Mouse (Mus musculus): ENCODE data around the gene Myh9. TPM values are rescaled to one million over a fixed set of nuclear protein-coding genes. Genes with fewer than 3 reads are reported as not detected.

The Myh9 gene
- total RNA-seq, 2 experiments from 2014 or later: 105 to 198 TPM

DNA sequence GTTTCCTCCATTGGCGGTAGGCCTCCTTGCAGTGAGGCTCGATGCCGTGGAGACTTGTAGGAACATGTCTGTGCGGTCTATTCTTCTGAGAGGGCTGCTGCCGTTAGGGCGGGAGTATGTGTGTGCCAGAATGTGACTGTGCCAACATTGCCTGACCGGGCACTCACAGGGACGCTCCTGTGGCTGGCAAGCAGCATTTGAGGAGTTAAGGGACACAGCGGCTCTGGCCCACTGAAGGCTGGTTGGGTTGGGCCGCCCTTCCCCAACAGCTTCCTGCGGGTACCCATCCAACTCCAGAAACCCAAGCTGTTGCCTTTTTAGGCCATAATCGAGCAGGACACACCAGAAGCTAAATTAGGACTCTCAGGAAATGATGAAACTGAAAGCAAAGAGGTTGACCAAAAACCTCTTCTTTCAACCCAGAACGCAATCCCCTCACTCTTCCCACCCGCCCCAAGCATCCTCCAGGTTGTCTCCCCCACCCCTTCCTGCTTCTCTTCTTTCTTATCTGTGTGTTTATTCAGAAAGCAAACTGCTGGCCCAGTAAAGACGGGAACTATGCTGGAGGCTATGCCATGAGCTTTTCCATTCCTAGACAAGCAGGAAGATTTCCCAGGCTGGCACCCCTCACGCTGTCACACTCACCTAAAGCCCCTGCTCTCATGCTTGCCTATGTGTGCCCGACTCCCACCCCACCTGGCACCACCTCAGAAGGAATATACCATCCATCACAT lies 25.9 kb downstream of the Myh9 start:
- ATAC-seq (replicated peaks; ENCODE audit: low FRiP score, poor library complexity, severe bottlenecking): no peak

DNA sequence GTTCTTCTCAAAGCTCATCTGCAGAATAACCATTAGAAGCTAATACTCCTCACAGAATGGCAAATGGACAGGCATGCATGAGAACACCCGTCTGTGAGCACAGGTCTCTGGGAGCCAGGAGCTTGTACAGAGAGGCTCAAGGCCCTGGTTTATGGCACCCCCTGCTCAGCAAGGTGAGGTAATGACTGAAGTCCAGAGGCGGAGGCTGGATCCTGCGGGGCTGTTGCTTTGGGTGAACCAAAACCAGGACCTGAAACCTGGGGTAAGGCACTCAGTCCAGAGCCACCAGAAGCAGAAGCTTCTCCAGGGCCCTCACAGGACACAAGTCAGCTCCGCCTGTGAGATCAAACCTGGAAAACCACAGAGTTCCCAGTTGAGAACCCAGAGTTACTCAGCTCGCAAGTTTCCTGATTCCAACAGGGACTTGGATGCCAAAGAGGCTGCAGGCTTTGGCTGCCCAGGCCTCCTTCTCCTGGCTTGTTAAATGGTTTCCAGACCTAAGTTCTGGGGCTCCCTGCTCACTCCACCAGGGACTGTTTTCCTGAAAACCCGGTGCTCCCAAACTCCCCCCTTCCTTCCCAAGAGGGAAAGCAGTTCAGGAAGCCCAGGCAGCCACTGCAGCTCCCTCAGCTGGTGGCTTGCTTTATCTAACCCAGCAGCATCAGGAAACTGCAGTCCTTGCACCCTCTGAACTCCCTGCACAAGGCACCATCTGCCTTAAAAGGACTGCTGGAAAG lies 28.2 kb downstream of the Myh9 start:
- no peak for ATAC-seq (replicated peaks; ENCODE audit: low FRiP score, poor library complexity, severe bottlenecking)

DNA sequence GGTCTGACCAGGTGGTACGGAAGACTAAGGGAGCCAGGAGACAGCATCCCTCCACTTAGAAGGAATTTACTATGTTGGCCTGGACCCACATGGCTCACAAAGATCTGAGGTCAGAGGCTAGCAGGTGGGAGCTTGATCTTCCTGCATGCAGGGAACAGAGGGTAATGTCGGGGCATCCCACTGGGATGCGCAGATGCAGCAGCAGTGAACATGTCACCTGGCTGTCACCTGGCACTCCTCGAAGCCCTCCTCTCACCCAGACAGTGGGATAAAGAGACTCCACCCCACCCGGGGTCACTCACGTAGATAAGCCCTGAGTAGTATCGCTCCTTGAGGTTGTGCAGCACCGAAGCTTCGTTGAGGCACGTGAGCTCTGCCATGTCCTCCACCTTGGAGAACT lies 29.4 kb downstream of the Myh9 start:
- no peak for ATAC-seq (replicated peaks; ENCODE audit: low FRiP score, poor library complexity, severe bottlenecking)

DNA sequence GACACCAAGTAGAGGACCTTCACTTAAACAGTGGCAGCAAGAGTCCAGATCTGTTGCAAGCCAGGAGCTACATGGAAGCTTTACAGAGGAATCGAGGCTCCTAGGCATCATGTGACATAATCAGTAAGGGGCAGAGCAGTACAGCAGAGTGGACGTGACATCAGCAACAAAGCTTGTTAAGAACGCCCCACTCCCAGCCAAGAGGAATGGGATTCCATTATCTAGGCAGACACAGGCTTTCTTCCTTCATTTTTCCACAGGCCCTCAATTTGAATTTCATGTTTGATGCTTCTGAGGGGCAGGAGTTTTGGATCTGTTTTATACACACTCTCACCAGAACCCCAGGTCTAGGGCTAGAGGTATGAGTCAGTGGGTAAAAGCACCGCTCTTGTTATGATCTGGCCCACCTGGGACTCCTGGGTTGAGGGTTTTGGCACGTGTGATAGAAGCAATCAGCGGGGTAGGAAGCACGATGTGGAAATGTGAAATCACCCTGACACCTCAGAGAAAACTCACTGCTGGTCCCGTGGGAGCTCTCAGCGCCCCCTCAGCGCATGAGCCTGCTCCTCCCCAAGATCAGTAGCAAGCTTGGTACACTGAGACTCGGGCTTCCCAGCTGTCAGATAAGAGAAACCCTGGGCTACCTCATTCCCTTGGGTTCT lies 30.7 kb downstream of the Myh9 start:
- ATAC-seq (replicated peaks; ENCODE audit: low FRiP score, poor library complexity, severe bottlenecking): no peak

DNA sequence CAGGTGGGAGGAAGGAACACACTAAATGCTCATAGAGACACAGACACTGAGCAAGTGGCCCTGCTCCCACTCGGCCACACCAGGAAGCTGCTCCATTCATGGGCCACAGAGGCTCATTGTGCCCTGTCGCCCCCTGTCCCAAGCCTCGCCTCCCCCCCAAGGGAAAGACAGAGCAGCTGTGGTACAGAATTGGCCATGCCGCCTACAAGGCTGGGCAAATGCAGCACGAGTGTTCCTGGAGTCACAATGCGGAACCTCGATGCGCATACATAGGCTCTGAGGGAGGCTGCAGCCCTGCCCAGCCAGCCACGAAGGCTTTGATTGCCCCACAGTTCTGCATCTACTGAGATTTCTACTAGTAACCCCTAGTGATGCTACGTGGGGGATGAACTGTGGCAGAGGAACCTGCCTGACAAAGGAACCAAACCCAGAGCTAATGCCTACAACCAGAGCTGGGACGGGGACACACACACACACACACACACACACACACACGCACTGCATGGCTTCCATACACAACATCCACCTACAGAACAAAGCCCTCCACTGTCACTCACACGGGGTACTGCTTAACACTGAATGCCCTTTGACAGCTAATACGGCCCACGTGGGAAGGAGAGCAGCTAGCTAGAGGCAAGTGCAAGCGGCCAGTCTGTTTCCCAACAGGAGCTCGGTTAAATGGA lies 31.4 kb downstream of the Myh9 start:
- no peak for ATAC-seq (replicated peaks; ENCODE audit: low FRiP score, poor library complexity, severe bottlenecking)

DNA sequence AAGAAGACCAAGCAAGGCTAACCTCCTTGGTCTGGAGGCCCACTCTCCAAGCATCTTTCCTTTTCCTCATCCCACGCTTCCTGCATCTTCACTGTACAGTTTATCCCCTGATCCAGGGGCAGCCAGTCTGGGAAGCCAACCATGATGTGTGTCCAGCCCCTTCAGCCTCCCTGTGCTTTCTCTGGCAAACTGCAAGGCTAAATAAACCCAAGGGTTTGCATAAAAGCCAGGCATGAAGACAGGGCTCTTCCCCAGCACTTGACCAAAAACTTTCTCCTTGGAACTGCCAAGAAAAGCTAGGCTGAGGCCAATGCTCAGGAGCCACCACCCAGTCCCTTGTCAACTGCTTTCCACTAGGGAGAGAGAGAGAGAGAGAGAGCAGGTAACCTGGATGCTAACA lies 32.5 kb downstream of the Myh9 start:
- ATAC-seq (replicated peaks; ENCODE audit: low FRiP score, poor library complexity, severe bottlenecking): no peak

DNA sequence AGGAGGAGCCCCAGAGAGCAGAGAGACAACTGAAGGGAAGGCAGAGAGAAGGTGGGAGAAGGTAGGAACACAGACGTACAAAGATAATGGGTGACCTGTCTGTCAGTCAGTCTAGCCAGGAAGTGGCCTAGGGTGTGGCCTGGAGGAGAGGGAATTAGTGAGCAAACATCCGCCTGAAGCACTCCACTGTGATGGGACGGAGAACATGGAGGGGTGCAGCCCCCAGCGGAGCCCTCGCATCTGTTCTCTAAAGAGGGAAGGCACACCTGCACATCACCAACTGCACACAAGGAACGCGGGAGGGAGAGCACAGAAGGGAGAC lies 34.8 kb downstream of the Myh9 start:
- no peak for ATAC-seq (replicated peaks; ENCODE audit: low FRiP score, poor library complexity, severe bottlenecking)

DNA sequence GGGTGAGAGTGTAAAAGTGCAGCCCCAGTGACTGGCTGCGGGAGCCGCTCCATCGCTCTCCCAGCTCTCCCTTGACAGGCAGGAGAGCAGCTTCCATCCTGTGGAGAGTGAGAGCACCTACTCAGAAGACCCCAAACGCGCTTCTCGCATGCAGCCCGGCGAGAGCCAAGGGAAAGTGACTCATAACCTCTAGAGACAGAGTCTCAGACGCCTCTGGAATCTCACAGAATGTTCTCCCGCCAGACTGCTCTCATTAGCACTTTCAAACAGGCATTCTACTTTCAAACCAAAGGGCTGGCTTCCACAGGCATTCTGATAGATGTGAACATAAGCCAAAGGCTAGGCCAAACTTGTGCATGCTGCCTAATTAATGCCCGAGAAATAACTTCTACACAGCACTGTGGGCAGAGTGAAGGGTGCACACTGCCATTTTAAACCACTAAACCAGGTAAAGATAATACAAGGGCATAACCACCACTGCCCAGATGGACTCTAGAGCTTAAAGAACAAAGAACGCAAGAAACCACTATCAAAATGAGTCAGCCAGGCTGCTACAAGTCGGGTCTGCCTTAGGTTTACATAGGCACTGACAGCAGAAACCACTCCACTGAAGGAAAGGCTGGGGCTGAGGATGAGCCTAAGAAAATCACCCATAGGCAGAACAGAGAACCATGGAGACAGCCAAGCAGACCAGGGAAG lies 35.3 kb downstream of the Myh9 start:
- no peak for ATAC-seq (replicated peaks; ENCODE audit: low FRiP score, poor library complexity, severe bottlenecking)

DNA sequence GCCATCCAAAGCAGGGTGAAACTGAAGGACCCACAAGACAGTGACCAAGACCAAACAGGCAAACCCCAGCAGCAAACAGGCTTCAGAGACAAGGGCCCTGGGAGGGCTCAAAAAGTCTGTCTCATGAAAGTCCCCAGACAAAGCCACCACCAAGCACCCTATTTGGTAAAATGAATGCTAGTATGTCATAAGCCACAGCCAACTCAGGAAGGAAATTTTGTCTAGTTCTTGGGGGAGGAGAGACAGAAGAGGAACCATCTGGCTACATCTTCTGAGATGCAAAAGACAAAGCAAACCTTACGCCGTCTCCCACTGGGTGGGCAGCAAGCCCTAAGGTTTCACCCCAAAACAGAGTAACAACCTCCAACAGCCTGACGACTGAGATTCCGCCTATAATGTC lies 36.3 kb downstream of the Myh9 start:
- no peak for ATAC-seq (replicated peaks; ENCODE audit: low FRiP score, poor library complexity, severe bottlenecking)

DNA sequence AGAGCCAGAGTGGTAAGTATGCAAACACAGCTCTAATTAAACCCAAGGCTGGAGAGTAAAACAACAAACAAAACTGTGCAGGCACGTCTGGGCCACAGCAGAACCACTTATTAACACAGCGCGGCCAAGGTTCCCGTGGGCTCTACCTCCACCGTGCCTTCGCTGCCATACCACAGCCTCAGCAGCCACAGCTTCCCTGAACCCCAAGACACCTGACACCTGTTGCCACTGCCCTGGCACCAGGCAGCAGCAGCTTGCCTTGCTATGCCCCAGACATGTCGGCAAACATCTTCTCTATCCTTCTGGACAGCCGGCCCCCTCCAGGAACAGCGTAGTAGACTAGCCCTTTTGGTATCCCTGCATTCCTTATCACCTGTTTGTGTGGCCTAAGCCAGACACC lies 37.0 kb downstream of the Myh9 start:
- ATAC-seq (replicated peaks; ENCODE audit: low FRiP score, poor library complexity, severe bottlenecking): no peak

DNA sequence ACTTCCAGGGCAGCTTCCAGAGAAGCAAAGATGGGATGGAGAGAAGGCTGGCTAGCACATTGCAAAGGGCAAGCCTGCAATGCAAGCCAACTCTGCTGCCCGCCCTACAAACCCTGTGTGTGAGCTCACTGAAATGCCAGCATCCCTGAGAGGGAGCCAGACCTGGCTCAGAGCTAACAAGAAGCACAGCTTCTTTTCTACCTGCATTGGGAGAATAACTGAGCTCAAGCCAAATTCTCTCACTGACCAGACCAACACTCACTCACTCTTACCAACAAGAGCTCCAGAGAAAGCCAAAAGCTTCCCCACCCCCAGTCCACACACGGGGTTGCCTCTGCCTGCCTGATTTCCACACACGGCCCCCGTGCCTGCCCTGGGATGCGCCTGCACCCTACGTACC lies 37.5 kb downstream of the Myh9 start:
- ATAC-seq (replicated peaks; ENCODE audit: low FRiP score, poor library complexity, severe bottlenecking): no peak

DNA sequence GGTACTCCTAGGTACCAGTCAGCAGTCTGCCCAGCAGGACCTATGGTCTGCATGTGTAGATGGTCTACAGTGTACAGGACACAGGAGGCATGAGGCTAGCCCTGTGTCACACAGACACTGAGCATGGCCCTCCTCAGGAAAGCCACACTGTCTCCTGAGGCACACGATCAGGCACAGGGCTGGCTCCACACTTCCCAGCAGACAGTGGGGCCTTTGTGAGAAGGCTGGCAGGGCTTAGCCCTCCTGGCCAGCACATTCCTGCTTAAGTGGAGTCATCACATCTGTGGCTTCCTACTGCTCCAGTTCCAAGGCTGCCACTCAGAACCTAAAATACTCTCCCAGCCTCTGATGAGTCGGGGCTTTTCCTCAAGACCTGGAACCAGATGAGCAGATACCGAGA lies 38.2 kb downstream of the Myh9 start:
- no peak for ATAC-seq (replicated peaks; ENCODE audit: low FRiP score, poor library complexity, severe bottlenecking)

DNA sequence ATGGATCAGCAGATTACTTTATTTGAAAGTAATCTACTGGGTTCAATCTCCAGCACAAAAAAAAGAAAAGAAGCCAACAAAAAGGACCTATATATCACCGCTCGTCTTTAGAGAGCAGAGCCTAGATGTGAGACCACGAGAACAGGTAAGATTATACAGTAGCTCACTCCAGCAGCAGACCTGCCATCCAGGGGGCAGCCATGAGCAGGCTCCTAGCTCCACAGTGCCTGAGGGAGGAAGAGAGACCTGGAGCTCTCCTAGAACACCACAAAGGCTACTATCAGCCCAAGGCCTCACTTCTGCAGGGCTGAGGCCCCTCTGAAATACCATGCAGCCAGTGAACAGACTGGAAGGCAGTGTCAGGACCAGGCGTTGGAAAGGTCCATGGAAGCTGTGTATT lies 39.0 kb downstream of the Myh9 start:
- no peak for ATAC-seq (replicated peaks; ENCODE audit: low FRiP score, poor library complexity, severe bottlenecking)

DNA sequence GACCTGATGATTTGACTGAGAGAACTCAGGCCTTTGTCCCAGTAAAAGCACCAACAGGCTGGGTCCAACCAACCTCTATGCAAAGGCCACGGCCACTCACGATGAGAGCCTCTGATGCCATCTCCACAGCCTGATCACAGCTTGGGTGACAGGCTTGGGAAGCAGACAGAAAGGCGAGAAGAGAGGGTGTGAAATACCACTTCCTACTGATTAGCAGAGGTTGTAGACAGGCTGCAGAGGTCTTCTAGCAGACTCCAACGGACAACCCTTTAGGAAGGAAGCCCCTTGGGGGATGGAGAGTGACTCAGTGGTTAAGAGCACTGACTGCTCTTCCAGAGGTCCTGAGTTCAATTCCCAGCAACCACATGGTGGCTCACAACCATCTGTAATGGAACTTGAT lies 40.8 kb downstream of the Myh9 start:
- no peak for ATAC-seq (replicated peaks; ENCODE audit: low FRiP score, poor library complexity, severe bottlenecking)

DNA sequence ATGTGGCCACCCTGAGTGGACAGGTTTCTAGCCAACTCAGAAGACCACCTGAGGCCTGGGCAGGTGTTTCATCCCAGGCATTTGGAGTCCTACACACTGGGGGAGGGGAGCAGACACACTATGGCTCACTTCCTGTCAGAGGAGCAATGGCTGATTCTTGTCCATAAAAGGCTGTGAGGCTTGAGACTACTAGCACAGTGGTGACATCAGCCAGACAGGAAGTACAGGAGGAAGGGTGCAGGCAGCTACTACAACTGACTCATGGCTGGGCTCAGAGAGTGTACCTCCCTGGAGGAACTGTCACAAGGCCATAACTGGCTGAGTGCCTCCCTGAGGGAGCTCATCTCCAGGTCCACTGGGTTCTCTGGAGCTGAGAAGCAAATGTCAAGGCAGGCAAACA lies 41.5 kb downstream of the Myh9 start:
- ATAC-seq (replicated peaks; ENCODE audit: low FRiP score, poor library complexity, severe bottlenecking): no peak

DNA sequence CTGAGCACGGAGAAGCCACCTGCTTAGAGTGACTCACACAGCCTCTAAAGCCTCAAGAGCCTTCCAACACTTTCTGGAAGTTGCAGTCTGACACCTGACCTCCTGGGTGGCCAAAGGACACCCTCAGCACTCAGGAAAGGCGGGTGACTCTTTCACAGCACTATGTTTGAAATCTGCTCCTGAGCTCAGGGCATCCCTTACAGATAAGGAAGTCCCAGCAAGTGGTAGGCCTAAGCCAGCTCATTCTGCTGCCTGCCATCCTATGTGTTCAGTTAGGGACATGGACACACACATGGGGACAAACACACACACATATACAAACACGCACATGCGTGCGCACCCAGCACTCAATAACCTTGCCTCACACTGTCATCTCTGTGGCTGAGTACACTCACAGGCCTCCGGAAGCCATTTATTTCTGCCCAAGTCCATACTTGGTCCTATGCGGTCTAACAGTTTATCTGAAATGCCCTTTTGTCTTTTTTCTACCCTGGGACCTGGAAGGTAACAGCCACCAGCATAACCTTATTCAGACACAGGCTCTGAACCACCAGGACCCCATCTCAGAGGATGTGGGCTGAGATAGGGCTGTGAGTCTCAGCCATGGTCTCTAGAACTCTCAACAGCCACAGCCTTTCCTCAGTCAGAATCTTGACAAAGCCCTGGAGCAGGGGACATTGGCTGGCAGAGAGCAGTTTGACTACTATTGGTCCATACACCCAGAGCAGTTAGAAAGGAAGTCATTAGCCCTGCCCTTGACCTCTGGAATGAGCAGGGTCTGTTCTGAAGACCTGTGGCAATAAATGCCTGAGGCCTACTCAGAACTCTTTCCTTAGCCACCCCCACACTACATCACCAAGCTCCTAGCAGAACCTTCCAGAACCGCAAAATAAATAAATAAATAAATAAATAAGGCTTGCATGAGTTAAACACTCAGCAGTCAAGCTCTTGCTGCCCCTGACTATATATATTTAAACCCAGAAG lies 42.2 kb downstream of the Myh9 start:
- ATAC-seq (replicated peaks; ENCODE audit: low FRiP score, poor library complexity, severe bottlenecking): no peak

DNA sequence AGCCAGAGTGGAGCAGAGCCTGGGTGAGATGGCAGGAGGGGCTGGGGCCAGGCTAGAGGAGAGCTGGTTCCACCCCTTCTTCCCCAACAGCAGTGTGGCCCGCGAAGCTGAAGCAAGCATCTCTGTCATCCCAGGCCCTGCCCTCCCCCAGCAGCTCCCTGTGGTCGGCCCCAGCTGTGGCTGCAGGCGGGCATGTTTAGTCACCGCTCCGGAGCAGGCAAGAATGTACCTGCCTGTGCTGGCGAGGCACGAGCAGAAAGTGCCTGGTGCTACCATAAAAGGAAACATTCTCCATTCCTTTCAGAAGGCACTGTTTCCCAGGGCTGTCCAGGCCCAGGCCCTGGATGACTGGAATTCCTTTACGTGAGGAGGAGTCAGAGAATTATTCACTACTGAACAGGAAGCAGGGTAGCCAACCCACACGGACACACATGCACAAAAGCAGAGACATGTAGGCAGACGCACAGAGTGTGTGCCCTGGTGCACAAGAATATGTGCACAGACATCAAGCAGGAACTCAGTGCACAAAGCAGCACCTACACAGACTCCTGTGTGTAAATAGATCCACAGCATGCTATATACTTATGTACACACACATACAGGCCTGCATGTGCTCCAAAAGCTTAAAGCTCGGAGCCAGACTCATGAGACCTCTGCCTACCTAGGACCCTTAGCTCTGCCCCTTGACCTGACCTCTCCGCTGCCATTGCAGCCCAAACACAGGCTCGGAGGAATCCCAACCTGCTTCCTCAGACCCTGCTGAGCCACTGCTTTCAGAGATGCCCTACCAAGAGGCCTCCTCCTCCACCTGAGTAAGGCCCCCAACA lies 43.1 kb downstream of the Myh9 start:
- no peak for ATAC-seq (replicated peaks; ENCODE audit: low FRiP score, poor library complexity, severe bottlenecking)
